Mouse (Mus musculus) forebrain, embryonic 11.5 days (tissue): Measurements from ENCODE around the gene Svs1. TPM values are rescaled to one million over a fixed set of nuclear protein-coding genes. Genes with fewer than 3 reads are reported as not detected.

Source experiments
- ATAC-seq: fragments of 200-750 bp; cut with Nextera tagmentation; replicated peaks from 2 replicates; pipeline ENCODE4 v1.8.0; 2017; ENCODE audit warnings: moderate TSS enrichment; ENCODE audit not compliant: low FRiP score
- DNase-seq: peaks from one replicate; pipeline ENCODE4 v3.0.0-alpha.2; 2017; ENCODE audit warnings: low spot score
- H3K27ac ChIP-seq: fragments of 300-500 bp; sonication (generic); 2 replicates; pipeline ENCODE4 v1.5.1; 2014; ENCODE audit warnings: low read depth, low read length
- H3K27me3 ChIP-seq: fragments of 300-500 bp; sonication (generic); 2 replicates; pipeline ENCODE4 v1.6.1; 2014; ENCODE audit warnings: mild to moderate bottlenecking, low read length, mixed read lengths; ENCODE audit not compliant: control insufficient read depth, insufficient read depth
- H3K36me3 ChIP-seq: fragments of 300-500 bp; sonication (generic); 2 replicates; pipeline ENCODE4 v1.6.1; 2014; ENCODE audit warnings: mild to moderate bottlenecking, low read length, moderate library complexity, mixed read lengths; ENCODE audit not compliant: control insufficient read depth, insufficient read depth
- H3K4me1 ChIP-seq: fragments of 300-500 bp; sonication (generic); replicated peaks from 2 replicates; pipeline ENCODE4 v1.6.1; 2014; ENCODE audit warnings: low read length, mixed read lengths; ENCODE audit not compliant: control insufficient read depth, insufficient read depth
- H3K4me2 ChIP-seq: fragments of 300-500 bp; sonication (generic); 2 replicates; pipeline ENCODE4 v1.6.1; 2014; ENCODE audit warnings: low read depth, mild to moderate bottlenecking, low read length, moderate library complexity, mixed read lengths; ENCODE audit not compliant: severe bottlenecking
- H3K4me3 ChIP-seq: fragments of 300-500 bp; sonication (generic); 2 replicates; pipeline ENCODE4 v1.5.1; 2014; ENCODE audit warnings: low read depth, low read length
- H3K9ac ChIP-seq: fragments of 300-500 bp; sonication (generic); 2 replicates; pipeline ENCODE4 v1.6.1; 2014; ENCODE audit warnings: low read length
- H3K9me3 ChIP-seq: fragments of 300-500 bp; sonication (generic); 2 replicates; pipeline ENCODE4 v1.6.1; 2016; ENCODE audit warnings: low read length, mixed read lengths; ENCODE audit not compliant: control insufficient read depth
- WGBS: fragments of 180-500 bp; shearing (Covaris S2); extraction: QIAGEN DNeasy Blood & Tissue Kit; methylation state at CpG from one replicate; pipeline ENCODE4 v1.1.7; 2014; 5-methylcytosine and 5-hydroxymethylcytosine counted together
- polyA plus RNA-seq: library from polyadenylated mRNA; unstranded; fragments of >200 nt; fragmentation: Nextera tagmentation; extraction: Ambion mirVana; gene quantifications from 2 replicates; pipeline ENCODE4 v1.2.1, GENCODE M21; 2014

The Svs1 gene
- polyA plus RNA-seq = not detected in 2 replicates

DNA sequence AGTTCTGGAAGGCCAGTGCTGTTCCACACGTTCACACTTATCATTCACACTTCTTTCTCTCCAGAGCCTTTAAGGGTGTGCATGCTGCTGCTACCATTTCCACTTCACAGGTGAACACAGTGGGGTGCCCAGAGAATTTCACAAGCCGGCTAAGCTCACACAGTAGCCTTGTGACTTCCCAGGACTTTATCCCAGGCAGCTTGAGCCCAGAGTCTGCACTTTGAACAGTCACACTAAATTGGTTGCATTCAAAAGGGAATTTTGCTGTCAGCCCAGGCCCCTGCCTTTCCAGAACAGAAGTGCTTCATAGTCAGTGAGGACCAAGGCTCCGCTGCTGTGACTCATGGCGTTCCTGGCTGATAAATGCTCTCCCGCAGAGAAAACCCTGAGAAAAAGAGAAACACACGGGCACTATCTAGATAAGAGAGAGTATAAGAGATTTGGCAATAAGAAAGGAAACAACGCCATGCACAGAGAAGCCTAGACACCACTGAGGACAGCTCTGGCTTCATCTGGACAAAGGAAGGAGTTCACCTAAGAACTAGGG is at the start of gene Svs1:
Svs1 (plus strand) TSS at position 418 of the 547 bp plus-strand sequence.
- Histone ChIP-seq H3K4me3 (no peak within 1 kb of the TSS), H3K4me2 (no peak within 1 kb of the TSS), H3K27ac (no peak within 1 kb of the TSS), H3K4me1 (no peaks in the 10 kb centered on the region), H3K9ac (no peak within 1 kb of the TSS), H3K36me3 (no peaks in the 10 kb centered on the region), H3K9me3 (no peaks in the 10 kb centered on the region), H3K27me3 (no peaks in the 10 kb centered on the region)
- WGBS = 70% methylated on average over 7 of the region's 7 CpGs
- DNase-seq = no peak
- ATAC-seq = no peak

GRCm38 (mm10) chr6:48949596-48949995 is 37.1 kb upstream of the Svs1 start:
- Histone ChIP-seq H3K27ac (no peak overlapping the region), H3K4me1 (no peaks in the 10 kb centered on the region), H3K4me2 (no peak overlapping the region), H3K9ac (no peak overlapping the region), H3K36me3 (no peaks in the 10 kb centered on the region), H3K9me3 (no peaks in the 10 kb centered on the region; the same call in 1 of the 2 replicates), H3K4me3 (no peak overlapping the region), H3K27me3 (no peaks in the 10 kb centered on the region)
- WGBS = 76% methylated on average over 2 of the region's 2 CpGs
- no peak for DNase-seq
- ATAC-seq = no peak

DNA sequence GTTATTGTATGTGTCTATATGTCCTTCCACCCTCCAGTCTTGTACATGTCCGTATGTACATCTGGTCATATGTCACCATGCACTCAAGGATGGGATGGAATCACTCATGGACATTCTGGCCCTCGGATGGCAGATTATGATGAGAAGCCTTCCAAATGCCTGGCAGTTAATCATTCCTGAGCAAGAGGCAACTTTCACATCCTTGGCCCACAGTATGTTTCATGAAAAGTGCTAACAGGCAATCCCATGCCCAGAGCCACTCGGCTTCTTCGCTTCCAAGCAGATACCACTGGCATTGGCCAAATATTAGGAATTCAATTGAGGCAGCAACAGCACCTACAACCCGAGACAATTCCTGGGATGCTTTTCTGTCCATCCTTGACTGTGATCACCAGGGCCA is 36.0 kb upstream of the Svs1 start:
- DNase-seq (peak; percentile 11), ATAC-seq (no peak)
- Histone ChIP-seq H3K9me3 (no peaks in the 10 kb centered on the region), H3K4me2 (no peak overlapping the region), H3K36me3 (no peaks in the 10 kb centered on the region), H3K9ac (no peak overlapping the region), H3K4me1 (no peaks in the 10 kb centered on the region), H3K27me3 (no peaks in the 10 kb centered on the region), H3K27ac (no peak overlapping the region), H3K4me3 (no peak overlapping the region)
- WGBS = 90% methylated on average over 5 of the region's 5 CpGs

- Histone ChIP-seq H3K27ac (no peak overlapping the region), H3K4me1 (no peaks in the 10 kb centered on the region), H3K36me3 (no peaks in the 10 kb centered on the region), H3K4me3 (no peak overlapping the region), H3K4me2 (no peak overlapping the region), H3K9ac (no peak overlapping the region), H3K9me3 (no peaks in the 10 kb centered on the region), H3K27me3 (no peaks in the 10 kb centered on the region)
- ATAC-seq = no peak
- WGBS = 90% methylated on average over 6 of the region's 6 CpGs
- peak; percentile 5 for DNase-seq
These were observed 35.0 kb upstream of the Svs1 start for GRCm38 (mm10) chr6:48951630-48952029.

DNA sequence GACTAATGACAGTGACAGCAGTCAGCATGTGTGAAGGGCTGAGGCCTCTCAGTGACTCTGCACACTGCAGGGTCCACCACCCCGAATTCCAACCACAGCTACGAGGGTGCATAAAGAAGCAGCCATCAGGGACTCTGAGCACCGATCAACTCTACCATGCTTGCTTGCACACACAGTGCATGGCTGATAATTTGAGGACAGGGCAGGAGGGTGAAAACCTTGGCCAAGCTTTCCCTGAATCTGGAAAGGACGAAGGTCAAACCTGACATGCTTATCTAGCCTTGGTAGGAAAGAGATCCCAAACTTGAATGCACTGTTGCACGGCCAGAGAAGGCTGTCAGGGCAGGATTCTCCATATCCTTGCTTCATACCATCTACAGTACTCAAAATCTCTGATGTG is 33.4 kb upstream of the Svs1 start:
- H3K9me3 ChIP-seq = no peaks in the 10 kb centered on the region
- no peaks in the 10 kb centered on the region for H3K4me1 ChIP-seq
- ATAC-seq (no peak), DNase-seq (peak; percentile 16)
- H3K27ac ChIP-seq = no peak overlapping the region
- no peaks in the 10 kb centered on the region for H3K36me3 ChIP-seq
- no peak overlapping the region for H3K4me2 ChIP-seq
- H3K4me3 ChIP-seq = no peak overlapping the region
- WGBS = 87% methylated on average over 5 of the region's 5 CpGs
- no peaks in the 10 kb centered on the region for H3K27me3 ChIP-seq
- no peak overlapping the region for H3K9ac ChIP-seq

DNA sequence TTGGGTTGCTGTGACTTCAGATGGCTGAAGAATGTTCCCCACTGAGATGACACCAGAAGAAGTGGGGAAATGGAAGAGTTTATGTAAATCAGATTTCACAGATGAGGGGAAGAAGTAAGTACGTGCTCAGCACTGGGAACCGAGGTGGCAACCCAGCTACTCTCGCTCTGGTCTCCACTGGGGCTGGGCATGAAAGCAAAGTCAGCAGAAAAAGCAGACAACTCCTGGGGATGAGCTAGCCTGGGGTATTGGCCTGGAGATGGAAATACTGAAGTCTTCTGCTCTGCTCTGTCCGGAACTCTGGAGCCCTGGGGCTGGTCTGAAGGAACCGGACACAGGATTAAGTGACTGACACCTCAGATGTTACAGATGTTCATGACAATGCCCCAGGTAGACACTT is 32.5 kb upstream of the Svs1 start:
- ATAC-seq = no peak
- no peak overlapping the region for H3K27ac ChIP-seq
- WGBS = 79% methylated on average over 5 of the region's 5 CpGs
- H3K36me3 ChIP-seq = no peaks in the 10 kb centered on the region
- no peak overlapping the region for H3K4me2 ChIP-seq
- no peaks in the 10 kb centered on the region for H3K9me3 ChIP-seq
- DNase-seq = no peak
- no peaks in the 10 kb centered on the region for H3K27me3 ChIP-seq
- H3K4me1 ChIP-seq = no peaks in the 10 kb centered on the region
- H3K9ac ChIP-seq = no peak overlapping the region
- no peak overlapping the region for H3K4me3 ChIP-seq

DNA sequence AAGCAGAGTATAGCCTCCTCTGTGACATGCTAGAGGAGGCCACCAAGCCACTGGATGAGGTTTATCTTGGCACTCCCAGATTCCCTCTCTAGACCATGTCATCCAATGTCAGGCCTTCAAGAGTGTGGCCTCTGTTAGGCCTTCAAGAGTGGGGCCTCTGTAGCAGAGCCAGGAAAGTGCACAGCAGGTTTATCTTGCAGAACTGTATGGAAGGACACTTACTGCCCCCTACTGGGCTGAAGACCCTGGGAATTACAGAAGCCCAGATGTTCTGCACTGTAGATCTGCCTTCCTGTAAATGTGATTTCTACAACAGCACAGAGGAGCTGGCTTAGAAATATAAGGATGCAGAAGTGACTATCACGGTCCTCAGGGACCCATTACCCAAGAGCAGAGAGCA is 31.7 kb upstream of the Svs1 start:
- Histone ChIP-seq H3K27me3 (no peaks in the 10 kb centered on the region), H3K36me3 (no peaks in the 10 kb centered on the region), H3K4me2 (no peak overlapping the region), H3K9ac (no peak overlapping the region), H3K4me1 (no peaks in the 10 kb centered on the region), H3K27ac (no peak overlapping the region), H3K9me3 (no peaks in the 10 kb centered on the region), H3K4me3 (no peak overlapping the region)
- WGBS = 50% methylated on average over 1 of the region's 1 CpGs
- DNase-seq (no peak), ATAC-seq (no peak)

- DNase-seq (no peak), ATAC-seq (no peak)
- H3K27me3 ChIP-seq = no peaks in the 10 kb centered on the region
- H3K4me3 ChIP-seq = no peak overlapping the region
- no peak overlapping the region for H3K9ac ChIP-seq
- H3K4me1 ChIP-seq = no peaks in the 10 kb centered on the region
- no peak overlapping the region for H3K27ac ChIP-seq
- H3K4me2 ChIP-seq = no peak overlapping the region
- no peaks in the 10 kb centered on the region for H3K9me3 ChIP-seq
- no peaks in the 10 kb centered on the region for H3K36me3 ChIP-seq
- 86% methylated on average over 4 of the region's 4 CpGs for WGBS
These were observed 29.9 kb upstream of the Svs1 start for GRCm38 (mm10) chr6:48956785-48957184.

GRCm38 (mm10) chr6:48958053-48958452 is 28.6 kb upstream of the Svs1 start:
- no peak overlapping the region for H3K4me2 ChIP-seq
- H3K4me3 ChIP-seq = no peak overlapping the region
- DNase-seq (no peak), ATAC-seq (no peak)
- no peaks in the 10 kb centered on the region for H3K36me3 ChIP-seq
- H3K9me3 ChIP-seq = no peaks in the 10 kb centered on the region
- WGBS = 85% methylated on average over 1 of the region's 1 CpGs
- H3K9ac ChIP-seq = no peak overlapping the region
- H3K27me3 ChIP-seq = no peaks in the 10 kb centered on the region
- H3K4me1 ChIP-seq = no peaks in the 10 kb centered on the region
- no peak overlapping the region for H3K27ac ChIP-seq
